Mouse (Mus musculus) layer of hippocampus, postnatal 14 days (tissue): Measurements from ENCODE around the gene Gm20822. TPM values are rescaled to one million over a fixed set of nuclear protein-coding genes. Genes with fewer than 3 reads are reported as not detected.
"Not testable (repeated sequence)": the region's sequence is repeated elsewhere in the genome, so short reads cannot be mapped to it uniquely, and the experiment has no call there.

Experiments
- DNase-seq, 2 experiments: peaks; one replicate each; pipeline ENCODE4 v3.0.0; 2021 to 2022; ENCODE audit warnings: low spot score in 2 of 2, mixed read lengths in 1 of 2
- long read RNA-seq, 2 experiments: library from polyadenylated mRNA; stranded (forward); transcript quantifications; one replicate each; pipeline ENCODE4 v2.0.0; 2021
- total RNA-seq, 2 experiments: library from RNA; stranded (reverse); gene quantifications; 2 replicates each; pipeline ENCODE4 v1.2.3; 2021

Gene Gm20822
- not detected for total RNA-seq
- long read RNA-seq, experiment 1: 0 reads
- long read RNA-seq, experiment 2: 0 reads

DNA sequence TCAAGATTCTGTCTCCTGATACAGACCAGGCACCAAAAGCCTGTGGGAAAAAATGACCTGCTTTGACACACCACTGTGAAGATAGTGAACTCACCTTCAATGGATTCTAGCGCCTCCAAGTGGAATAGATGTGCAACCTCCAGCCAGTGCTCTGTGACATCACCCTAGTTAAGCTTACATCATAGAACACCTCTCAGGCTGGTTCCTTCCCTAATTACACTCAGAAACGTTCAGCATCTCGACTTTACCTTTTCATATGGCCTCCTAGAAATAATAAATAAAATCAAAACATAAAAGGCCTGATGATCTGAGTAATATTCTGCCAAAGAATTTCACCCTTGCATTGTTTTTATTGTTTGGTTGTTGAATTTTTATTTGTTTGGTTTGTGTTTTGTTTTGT, at the start of gene Gm20822:
Gm20822 (minus strand) TSS at position 101 of the 400 bp plus-strand sequence.
- not testable (repeated sequence) for DNase-seq
